Mouse (Mus musculus) embryonic facial prominence, embryonic 15.5 days (tissue): ENCODE measurements at regions not wholly inside any gene's neighbourhood (a gene's known extent, or its start where the extent isn't known, plus 50 kb on each side); places are given as distances from the start of the nearest gene placed in this dataset.

Experiments used
- ATAC-seq: fragments of 200-750 bp; cut with Nextera tagmentation; 2 replicates; pipeline ENCODE4 v1.8.0; 2017; ENCODE audit warnings: low read depth, moderate TSS enrichment; ENCODE audit not compliant: insufficient number of reproducible peaks, low FRiP score, low TSS enrichment
- H3K27ac ChIP-seq: fragments of 300-500 bp; sonication (generic); replicated peaks from 2 replicates; pipeline ENCODE4 v1.5.1; 2015; ENCODE audit warnings: mild to moderate bottlenecking, inconsistent platforms
- H3K27me3 ChIP-seq: fragments of 300-500 bp; sonication (generic); 2 replicates; pipeline ENCODE4 v1.6.1; 2015; ENCODE audit warnings: inconsistent platforms
- H3K36me3 ChIP-seq: fragments of 300-500 bp; sonication (generic); 2 replicates; pipeline ENCODE4 v1.6.1; 2015; ENCODE audit warnings: mild to moderate bottlenecking, inconsistent platforms
- H3K4me1 ChIP-seq: fragments of 300-500 bp; sonication (generic); 2 replicates; pipeline ENCODE4 v1.6.1; 2015; ENCODE audit warnings: inconsistent platforms
- H3K4me2 ChIP-seq: fragments of 300-500 bp; sonication (generic); replicated peaks from 2 replicates; pipeline ENCODE4 v1.6.1; 2015; ENCODE audit warnings: mild to moderate bottlenecking, inconsistent platforms
- H3K4me3 ChIP-seq: fragments of 300-500 bp; sonication (generic); replicated peaks from 2 replicates; pipeline ENCODE4 v1.5.1; 2015; ENCODE audit warnings: mild to moderate bottlenecking, inconsistent platforms
- H3K9ac ChIP-seq: fragments of 300-500 bp; sonication (generic); 2 replicates; pipeline ENCODE4 v1.6.1; 2015; ENCODE audit warnings: inconsistent platforms
- H3K9me3 ChIP-seq: fragments of 300-500 bp; sonication (generic); replicated peaks from 2 replicates; pipeline ENCODE4 v1.6.1; 2016; ENCODE audit warnings: inconsistent platforms
- WGBS: fragments of 180-500 bp; shearing (Covaris S2); methylation state at CpG from one replicate; pipeline ENCODE4 v1.1.7; 2015; 5-methylcytosine and 5-hydroxymethylcytosine counted together

- Histone ChIP-seq H3K4me1 (peaks cover 32% of the 10 kb centered on the region), H3K27me3 (no peaks in the 10 kb centered on the region), H3K4me3 (no peak overlapping the region), H3K9me3 (no peaks in the 10 kb centered on the region), H3K9ac (no peak overlapping the region), H3K4me2 (no peak overlapping the region), H3K36me3 (no peaks in the 10 kb centered on the region), H3K27ac (no peak overlapping the region)
- WGBS, result 66% methylated on average over 5 of the region's 5 CpGs
- no peak for ATAC-seq
These were observed 159.6 kb downstream of the Icos start for GRCm38 (mm10) chr1:61137210-61137885.

GRCm38 (mm10) chr1:61137954-61138353 is 160.2 kb downstream of the Icos start:
- 69% methylated on average over 11 of the region's 11 CpGs for WGBS
- Histone ChIP-seq H3K4me3 (no peak overlapping the region), H3K9me3 (no peaks in the 10 kb centered on the region), H3K9ac (no peak overlapping the region), H3K27me3 (no peaks in the 10 kb centered on the region), H3K36me3 (no peaks in the 10 kb centered on the region), H3K4me1 (peaks cover 38% of the 10 kb centered on the region), H3K27ac (no peak overlapping the region), H3K4me2 (no peak overlapping the region)
- no peak for ATAC-seq

DNA sequence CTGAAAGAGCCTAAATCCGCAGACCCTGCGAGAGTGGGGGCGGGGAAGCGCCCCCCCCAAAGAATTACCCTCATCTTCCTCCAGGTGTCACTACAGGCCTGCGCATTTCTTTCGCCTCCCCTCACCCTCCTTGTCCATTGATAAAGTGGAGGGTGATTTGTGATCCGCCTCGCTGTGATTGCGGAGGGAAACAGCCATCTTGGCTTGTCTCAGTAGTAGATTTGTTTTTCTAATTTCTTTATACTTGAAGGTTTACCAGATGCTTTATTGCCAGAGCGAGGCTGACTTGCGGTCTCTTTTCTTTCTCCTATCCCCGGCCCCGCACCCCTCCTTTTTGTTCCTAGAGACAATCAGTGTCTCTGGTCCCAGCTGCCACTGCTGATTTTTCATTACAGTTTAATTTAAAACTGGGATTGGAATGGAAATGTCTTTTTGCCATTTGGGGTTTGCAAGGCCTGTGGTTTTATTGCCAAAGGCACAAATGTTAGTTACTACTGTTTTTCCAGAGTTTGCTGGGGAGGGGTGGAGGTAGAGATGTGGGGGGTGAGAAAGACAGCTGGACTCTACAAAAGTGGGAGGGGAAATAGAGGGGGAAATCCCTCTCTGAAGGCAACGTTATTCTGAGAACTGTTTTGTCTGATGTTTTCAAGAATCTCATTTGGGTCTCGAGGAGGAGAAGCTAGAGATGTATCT is 161.7 kb downstream of the Icos start:
- whole genome bisulfite sequencing, result 5% methylated on average over 15 of the region's 15 CpGs
- peak overlapping the region; percentile 51; the same call in 1 of the 2 replicates for H3K27ac ChIP-seq
- no peaks in the 10 kb centered on the region for H3K27me3 ChIP-seq
- H3K9ac ChIP-seq, result no peak overlapping the region
- H3K36me3 ChIP-seq, result no peaks in the 10 kb centered on the region
- peak overlapping the region; percentile 45 for H3K4me2 ChIP-seq
- no peak for ATAC-seq
- peak overlapping the region; percentile 21 for H3K4me3 ChIP-seq
- peaks cover 45% of the 10 kb centered on the region for H3K4me1 ChIP-seq
- no peaks in the 10 kb centered on the region for H3K9me3 ChIP-seq

GRCm38 (mm10) chr1:61139984-61140648 is 162.4 kb downstream of the Icos start:
- Histone ChIP-seq H3K9ac (no peak overlapping the region), H3K4me3 (no peak overlapping the region), H3K36me3 (no peaks in the 10 kb centered on the region), H3K9me3 (no peaks in the 10 kb centered on the region), H3K4me1 (peaks cover 45% of the 10 kb centered on the region), H3K27me3 (no peaks in the 10 kb centered on the region), H3K27ac (no peak overlapping the region), H3K4me2 (0 out of 2 replicates have a peak overlapping the region, but pooled peaks have one; percentile 45)
- WGBS, result 32% methylated on average over 7 of the region's 10 CpGs
- ATAC-seq, result no peak

- 0 out of 2 replicates have a peak overlapping the region, but pooled peaks have one; percentile 17 for H3K4me2 ChIP-seq
- no peak overlapping the region for H3K4me3 ChIP-seq
- H3K9me3 ChIP-seq, result no peaks in the 10 kb centered on the region
- ATAC-seq, result no peak
- WGBS, result 32% methylated on average over 9 of the region's 9 CpGs
- no peaks in the 10 kb centered on the region for H3K36me3 ChIP-seq
- H3K27ac ChIP-seq, result peak overlapping the region; percentile 35; the same call in 1 of the 2 replicates
- peaks cover 4% of the 10 kb centered on the region; the same call in 1 of the 2 replicates for H3K27me3 ChIP-seq
- H3K4me1 ChIP-seq, result peaks cover 49% of the 10 kb centered on the region
- H3K9ac ChIP-seq, result no peak overlapping the region
These were observed 163.3 kb downstream of the Icos start for GRCm38 (mm10) chr1:61140870-61141591.

- ATAC-seq, result no peak
- peaks cover 49% of the 10 kb centered on the region for H3K4me1 ChIP-seq
- peaks cover 8% of the 10 kb centered on the region; the same call in 1 of the 2 replicates for H3K27me3 ChIP-seq
- WGBS, result 20% methylated on average over 2 of the region's 2 CpGs
- no peaks in the 10 kb centered on the region for H3K36me3 ChIP-seq
- no peak overlapping the region for H3K4me3 ChIP-seq
- H3K9ac ChIP-seq, result no peak overlapping the region
- H3K27ac ChIP-seq, result peak overlapping the region; percentile 35; the same call in 1 of the 2 replicates
- peak overlapping the region; percentile 17 for H3K4me2 ChIP-seq
- no peaks in the 10 kb centered on the region for H3K9me3 ChIP-seq
These were observed 163.8 kb downstream of the Icos start for GRCm38 (mm10) chr1:61141592-61141930.

- WGBS, result 20% methylated on average over 9 of the region's 9 CpGs
- Histone ChIP-seq H3K36me3 (no peaks in the 10 kb centered on the region), H3K27me3 (peaks cover 8% of the 10 kb centered on the region; the same call in 1 of the 2 replicates), H3K4me2 (peak overlapping the region; percentile 11), H3K9ac (no peak overlapping the region), H3K27ac (peak overlapping the region; percentile 35; the same call in 1 of the 2 replicates), H3K4me1 (peaks cover 49% of the 10 kb centered on the region), H3K9me3 (no peaks in the 10 kb centered on the region), H3K4me3 (no peak overlapping the region)
- ATAC-seq, result no peak
These were observed 164.2 kb downstream of the Icos start for GRCm38 (mm10) chr1:61141952-61142351.

DNA sequence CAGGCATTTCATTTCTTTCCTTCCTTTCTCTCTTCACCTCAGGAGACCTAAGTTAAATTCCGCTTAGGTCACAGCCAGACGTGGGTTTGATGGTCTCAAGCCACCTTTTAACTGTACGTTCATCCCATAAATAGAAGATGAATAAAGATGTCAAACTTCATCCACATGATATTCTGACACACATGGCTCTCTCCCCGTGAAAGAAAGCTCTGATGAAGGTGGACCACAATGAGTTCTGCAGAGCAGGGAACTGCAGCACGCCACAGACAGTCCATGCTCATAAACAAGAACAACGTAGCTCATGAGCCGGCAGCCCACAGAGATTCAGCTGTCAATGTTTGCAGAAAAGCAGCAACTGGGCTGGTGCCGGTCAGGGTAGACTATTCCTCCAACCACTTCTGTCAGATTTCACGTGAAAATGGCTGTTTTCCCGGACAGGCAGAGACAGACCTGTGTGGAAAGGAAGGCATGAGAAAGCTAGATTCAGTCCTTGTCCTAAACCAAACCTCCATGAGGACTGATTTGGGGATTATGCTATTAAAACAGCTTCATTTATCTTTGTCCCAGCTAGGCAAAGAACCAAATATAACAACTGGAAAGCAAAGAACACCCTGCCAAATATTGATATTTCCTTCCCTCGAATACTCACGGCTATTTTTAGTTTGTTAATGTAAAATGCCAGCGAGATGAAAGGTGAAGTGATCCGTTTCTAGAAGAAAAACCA is 165.5 kb downstream of the Icos start:
- ATAC-seq, result no peak
- Histone ChIP-seq H3K27ac (no peak overlapping the region), H3K36me3 (no peaks in the 10 kb centered on the region), H3K9ac (no peak overlapping the region), H3K9me3 (no peaks in the 10 kb centered on the region), H3K4me3 (no peak overlapping the region), H3K4me2 (no peak overlapping the region), H3K27me3 (peaks cover 8% of the 10 kb centered on the region; the same call in 1 of the 2 replicates), H3K4me1 (peaks cover 49% of the 10 kb centered on the region)
- 31% methylated on average over 14 of the region's 14 CpGs for WGBS

GRCm38 (mm10) chr1:61143754-61144066 is 166.0 kb downstream of the Icos start:
- no peaks in the 10 kb centered on the region for H3K9me3 ChIP-seq
- peaks cover 8% of the 10 kb centered on the region; the same call in 1 of the 2 replicates for H3K27me3 ChIP-seq
- WGBS, result 56% methylated on average over 8 of the region's 8 CpGs
- no peak overlapping the region for H3K4me3 ChIP-seq
- H3K36me3 ChIP-seq, result no peaks in the 10 kb centered on the region
- ATAC-seq, result no peak
- H3K4me1 ChIP-seq, result peaks cover 49% of the 10 kb centered on the region
- no peak overlapping the region for H3K9ac ChIP-seq
- H3K27ac ChIP-seq, result no peak overlapping the region
- no peak overlapping the region for H3K4me2 ChIP-seq

DNA sequence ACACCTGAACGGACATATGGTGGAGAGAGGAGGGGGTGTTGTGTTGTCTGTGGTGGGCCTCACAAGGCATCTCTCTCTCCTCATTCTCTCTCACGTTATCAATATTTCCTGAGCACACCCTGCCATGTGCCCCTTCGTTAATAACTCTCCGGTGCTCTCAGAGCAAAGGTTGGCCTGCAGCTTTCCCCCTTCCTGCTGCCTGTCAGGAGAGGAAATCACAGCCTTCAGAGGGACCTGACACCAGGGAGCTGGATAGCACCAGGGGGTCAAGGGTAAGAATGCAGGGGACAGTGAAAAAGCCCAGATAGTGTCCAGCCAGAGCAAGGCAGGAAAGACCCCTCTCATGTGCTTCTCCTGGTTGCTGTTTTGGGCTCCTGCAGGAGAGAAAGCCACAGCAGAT is 167.3 kb downstream of the Icos start:
- WGBS, result 69% methylated on average over 4 of the region's 4 CpGs
- Histone ChIP-seq H3K4me3 (no peak overlapping the region), H3K27ac (no peak overlapping the region), H3K9ac (no peak overlapping the region), H3K4me2 (no peak overlapping the region), H3K9me3 (no peaks in the 10 kb centered on the region), H3K36me3 (no peaks in the 10 kb centered on the region), H3K4me1 (peaks cover 39% of the 10 kb centered on the region), H3K27me3 (peaks cover 8% of the 10 kb centered on the region; the same call in 1 of the 2 replicates)
- ATAC-seq, result no peak
